Mouse (Mus musculus): ENCODE results near the gene Dalrd3.

DNA sequence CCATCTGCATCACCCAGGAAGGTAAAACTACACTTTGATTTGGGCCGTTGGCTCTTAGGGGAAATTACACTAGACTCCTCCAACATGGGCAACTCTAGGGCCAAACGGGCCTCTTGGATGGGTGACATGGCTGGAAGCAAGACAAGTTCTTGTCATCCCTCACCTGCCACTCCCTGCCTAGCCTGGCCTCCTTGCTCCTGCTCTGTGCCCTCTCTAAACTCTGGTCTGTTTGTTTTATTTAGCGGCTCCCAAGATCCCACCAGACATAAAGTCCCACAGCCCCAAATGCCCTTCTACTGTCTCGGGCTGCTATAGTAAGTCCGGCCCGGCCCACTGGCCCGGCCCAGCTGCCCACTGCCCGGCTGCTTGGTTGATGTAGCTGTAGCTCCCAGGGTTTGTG is 6.0 kb upstream of the Dalrd3 start:
- TF ChIP-seq POLR2A (IDR thresholded peaks at IDR 0.05; ENCODE audit: control insufficient read depth, low read depth, low read length) (0 out of 2 replicates have a peak, but pooled peaks have one; percentile 17), CTCF (IDR thresholded peaks at IDR 0.05; ENCODE audit: control insufficient read depth, insufficient read depth, insufficient replicate concordance, low read depth, low read length) (no peak)
